Mouse (Mus musculus) intestine, embryonic 15.5 days (tissue): Measurements from ENCODE around the gene Fgf13. TPM values are rescaled to one million over a fixed set of nuclear protein-coding genes. Genes with fewer than 3 reads are reported as not detected.

ENCODE experiments used
- ATAC-seq: fragments of 200-750 bp; cut with Nextera tagmentation; 2 replicates; pipeline ENCODE4 v1.8.0; 2017; ENCODE audit warnings: moderate TSS enrichment, moderate library complexity
- H3K27ac ChIP-seq: fragments of 300-500 bp; sonication (generic); 2 replicates; pipeline ENCODE4 v1.5.1; 2015; ENCODE audit warnings: mild to moderate bottlenecking, inconsistent platforms
- H3K27me3 ChIP-seq: fragments of 300-500 bp; sonication (generic); replicated peaks from 2 replicates; pipeline ENCODE4 v1.6.1; 2015; ENCODE audit warnings: inconsistent platforms
- H3K36me3 ChIP-seq: fragments of 300-500 bp; sonication (generic); 2 replicates; pipeline ENCODE4 v1.6.1; 2015; ENCODE audit warnings: inconsistent platforms
- H3K4me1 ChIP-seq: fragments of 300-500 bp; sonication (generic); replicated peaks from 2 replicates; pipeline ENCODE4 v1.6.1; 2015; ENCODE audit warnings: inconsistent platforms
- H3K4me2 ChIP-seq: fragments of 300-500 bp; sonication (generic); replicated peaks from 2 replicates; pipeline ENCODE4 v1.6.1; 2015; ENCODE audit warnings: mild to moderate bottlenecking, inconsistent platforms
- H3K4me3 ChIP-seq: fragments of 300-500 bp; sonication (generic); replicated peaks from 2 replicates; pipeline ENCODE4 v1.5.1; 2015; ENCODE audit warnings: inconsistent platforms
- H3K9ac ChIP-seq: fragments of 300-500 bp; sonication (generic); 2 replicates; pipeline ENCODE4 v1.6.1; 2015; ENCODE audit warnings: inconsistent platforms
- H3K9me3 ChIP-seq: fragments of 300-500 bp; sonication (generic); 2 replicates; pipeline ENCODE4 v1.6.1; 2016; ENCODE audit warnings: inconsistent platforms
- WGBS: fragments of 180-500 bp; shearing (Covaris S2); methylation state at CpG from one replicate; pipeline ENCODE4 v1.1.7; 2015; 5-methylcytosine and 5-hydroxymethylcytosine counted together
- polyA plus RNA-seq: library from polyadenylated mRNA; unstranded; fragments of >200 nt; fragmentation: Nextera tagmentation; extraction: Ambion mirVana; gene quantifications from 2 replicates; pipeline ENCODE4 v1.2.1, GENCODE M21; 2015

The Fgf13 gene
- polyA plus RNA-seq, 1 experiment from 2014 or later = 30.8 TPM

DNA sequence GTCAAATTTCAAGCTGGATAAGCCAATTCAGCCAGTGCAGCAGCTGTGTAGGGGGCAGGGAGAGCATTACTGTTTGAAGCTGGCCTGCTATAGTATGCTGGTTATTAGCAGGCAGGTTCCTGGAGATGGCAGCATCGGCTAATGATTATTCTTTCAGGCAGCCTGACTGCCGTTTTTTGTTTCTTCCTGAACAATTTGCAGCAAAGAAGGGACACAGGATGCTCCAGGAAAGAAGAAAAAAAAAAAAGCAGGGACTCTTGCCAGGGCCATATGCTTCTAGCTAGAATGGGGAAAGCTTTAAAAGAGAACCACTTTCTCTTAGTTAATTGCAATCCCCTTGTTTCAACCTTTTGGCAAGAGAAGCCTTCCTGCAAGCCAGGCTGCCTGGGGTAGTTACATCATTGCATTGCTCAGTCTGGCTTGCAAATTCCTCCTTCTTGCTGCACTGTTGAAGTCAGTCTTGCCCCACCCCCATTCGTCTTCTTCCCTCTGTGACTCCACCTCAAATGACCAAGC lies 388.7 kb downstream of the Fgf13 start:
- no peak overlapping the region for H3K4me2 ChIP-seq
- H3K27ac ChIP-seq = no peak overlapping the region
- WGBS = 19% methylated on average over 3 of the region's 3 CpGs
- no peaks in the 10 kb centered on the region for H3K27me3 ChIP-seq
- no peaks in the 10 kb centered on the region for H3K4me1 ChIP-seq
- no peak overlapping the region for H3K9ac ChIP-seq
- H3K36me3 ChIP-seq = no peaks in the 10 kb centered on the region
- no peak overlapping the region for H3K4me3 ChIP-seq
- ATAC-seq = no peak
- no peaks in the 10 kb centered on the region for H3K9me3 ChIP-seq

DNA sequence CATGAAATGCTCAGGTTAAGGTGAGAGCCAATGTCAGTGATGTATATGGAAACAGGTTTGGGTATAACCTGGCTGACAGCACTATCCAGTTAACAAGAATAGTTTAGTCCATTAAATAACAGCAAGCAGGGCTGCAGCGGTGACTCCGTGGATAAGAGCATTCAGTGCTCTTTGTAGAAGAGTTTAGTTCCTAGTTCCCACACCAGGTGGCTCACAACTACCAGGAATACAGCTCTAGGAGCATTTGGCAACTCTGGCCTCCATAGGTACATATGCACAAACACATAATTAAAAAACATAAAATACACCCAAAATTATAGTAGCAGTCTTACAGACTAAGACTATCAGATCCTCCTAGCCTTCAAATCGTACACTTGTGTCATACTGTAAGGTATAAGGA lies 390.2 kb downstream of the Fgf13 start:
- ATAC-seq = no peak
- Histone ChIP-seq H3K9ac (no peak overlapping the region), H3K9me3 (no peaks in the 10 kb centered on the region), H3K4me3 (no peak overlapping the region), H3K4me2 (no peak overlapping the region), H3K36me3 (no peaks in the 10 kb centered on the region), H3K4me1 (no peaks in the 10 kb centered on the region), H3K27ac (no peak overlapping the region), H3K27me3 (no peaks in the 10 kb centered on the region)
- WGBS = 60% methylated on average over 3 of the region's 3 CpGs

DNA sequence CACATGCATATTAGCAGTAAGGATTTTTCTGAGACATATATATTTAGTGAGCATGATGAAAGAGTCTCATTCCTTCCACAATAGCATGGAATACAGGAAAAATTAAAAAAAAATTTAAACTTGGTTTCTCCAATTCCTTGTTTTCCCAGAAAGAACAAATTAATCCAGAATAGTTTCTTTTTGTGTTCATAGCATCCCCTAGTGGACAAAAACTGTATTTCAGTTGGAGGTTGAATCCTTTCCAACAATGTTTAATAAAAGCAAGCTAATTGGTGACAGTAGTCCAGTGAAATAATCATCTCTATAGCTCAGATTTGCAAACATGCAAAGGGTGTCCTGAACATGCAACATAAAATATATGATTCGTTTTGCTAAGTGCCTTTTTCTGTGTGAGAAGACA lies 395.7 kb downstream of the Fgf13 start:
- H3K27me3 ChIP-seq = no peaks in the 10 kb centered on the region
- WGBS = 8% methylated on average over 1 of the region's 1 CpGs
- no peaks in the 10 kb centered on the region for H3K9me3 ChIP-seq
- H3K4me3 ChIP-seq = no peak overlapping the region
- no peak overlapping the region for H3K9ac ChIP-seq
- H3K4me2 ChIP-seq = no peak overlapping the region
- no peak overlapping the region for H3K27ac ChIP-seq
- no peaks in the 10 kb centered on the region for H3K36me3 ChIP-seq
- no peak for ATAC-seq
- no peaks in the 10 kb centered on the region for H3K4me1 ChIP-seq

DNA sequence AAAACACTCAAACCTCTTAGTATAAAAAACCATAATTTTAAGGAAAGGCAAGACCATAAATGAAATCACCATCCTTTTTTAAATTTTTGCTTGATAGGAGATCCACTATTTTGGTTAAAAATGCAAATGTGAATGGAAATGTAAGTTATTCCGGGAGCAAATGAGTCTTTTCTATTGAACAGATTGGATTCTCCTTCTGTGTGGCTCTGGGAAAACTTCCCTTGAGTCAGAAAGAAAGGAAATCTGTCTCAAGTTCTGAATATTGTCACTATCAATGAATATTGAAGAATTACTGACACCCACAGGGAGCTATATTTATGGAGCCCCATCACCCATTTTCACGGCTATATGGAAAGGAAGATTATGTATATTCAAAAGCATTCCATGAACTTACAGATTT lies 401.1 kb downstream of the Fgf13 start:
- no peaks in the 10 kb centered on the region for H3K36me3 ChIP-seq
- H3K27ac ChIP-seq = no peak overlapping the region
- H3K9me3 ChIP-seq = no peaks in the 10 kb centered on the region
- no peaks in the 10 kb centered on the region for H3K27me3 ChIP-seq
- no peak overlapping the region for H3K9ac ChIP-seq
- 83% methylated on average over 2 of the region's 2 CpGs for WGBS
- H3K4me2 ChIP-seq = no peak overlapping the region
- H3K4me1 ChIP-seq = no peaks in the 10 kb centered on the region
- no peak overlapping the region for H3K4me3 ChIP-seq
- no peak for ATAC-seq

DNA sequence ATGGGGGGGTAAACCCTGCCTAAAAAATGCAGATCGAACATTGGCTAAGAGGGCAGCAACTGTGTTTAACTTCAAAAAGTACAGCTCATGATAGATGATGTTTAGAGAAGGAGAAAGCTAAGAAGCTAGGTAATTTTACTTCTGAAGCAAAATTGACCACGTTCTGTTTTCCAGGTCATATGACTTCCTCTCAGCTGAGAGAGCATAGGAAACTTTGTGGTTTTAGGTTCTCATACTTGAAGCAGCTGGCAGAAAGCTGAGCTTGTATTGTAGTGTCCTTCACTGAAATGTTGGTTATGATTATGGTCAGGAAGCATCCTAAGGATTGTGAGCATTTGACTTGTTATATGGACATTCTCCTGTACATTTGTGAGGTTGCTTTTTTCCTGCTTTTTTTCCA lies 425.9 kb downstream of the Fgf13 start:
- H3K36me3 ChIP-seq = no peaks in the 10 kb centered on the region
- H3K9me3 ChIP-seq = no peaks in the 10 kb centered on the region
- no peak for ATAC-seq
- H3K27me3 ChIP-seq = no peaks in the 10 kb centered on the region
- no peak overlapping the region for H3K27ac ChIP-seq
- H3K4me1 ChIP-seq = no peaks in the 10 kb centered on the region
- no peak overlapping the region for H3K9ac ChIP-seq
- WGBS = 58% methylated on average over 2 of the region's 2 CpGs
- H3K4me2 ChIP-seq = no peak overlapping the region
- no peak overlapping the region for H3K4me3 ChIP-seq

DNA sequence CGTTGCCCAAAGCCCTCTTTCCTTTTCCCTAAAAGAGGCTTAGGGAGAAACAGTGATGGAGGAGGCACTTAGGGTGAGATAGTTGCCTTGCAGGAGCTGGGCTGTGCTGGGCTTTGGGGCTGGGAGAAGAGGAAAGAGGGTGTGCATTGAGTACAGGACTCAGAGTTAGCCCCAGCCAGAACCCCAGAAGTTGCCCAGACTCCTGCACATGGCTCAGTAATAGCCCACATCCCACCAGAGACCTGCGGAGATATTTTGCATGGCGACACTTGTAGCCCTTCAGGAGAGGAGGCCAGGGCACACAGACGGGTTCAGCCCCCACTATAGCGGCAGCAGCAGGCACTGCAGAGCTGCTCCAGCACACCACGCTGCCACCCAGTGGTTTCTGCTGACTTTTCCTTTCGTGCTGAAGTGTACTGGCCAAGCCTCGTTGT lies 432.9 kb downstream of the Fgf13 start:
- Histone ChIP-seq H3K4me1 (no peaks in the 10 kb centered on the region), H3K27ac (no peak overlapping the region), H3K36me3 (no peaks in the 10 kb centered on the region), H3K9ac (no peak overlapping the region), H3K4me2 (peak overlapping the region; percentile 78), H3K4me3 (peak overlapping the region; percentile 52), H3K27me3 (no peaks in the 10 kb centered on the region; the same call in 1 of the 2 replicates), H3K9me3 (no peaks in the 10 kb centered on the region)
- 20% methylated on average over 8 of the region's 8 CpGs for WGBS
- peak; percentile 78 for ATAC-seq

DNA sequence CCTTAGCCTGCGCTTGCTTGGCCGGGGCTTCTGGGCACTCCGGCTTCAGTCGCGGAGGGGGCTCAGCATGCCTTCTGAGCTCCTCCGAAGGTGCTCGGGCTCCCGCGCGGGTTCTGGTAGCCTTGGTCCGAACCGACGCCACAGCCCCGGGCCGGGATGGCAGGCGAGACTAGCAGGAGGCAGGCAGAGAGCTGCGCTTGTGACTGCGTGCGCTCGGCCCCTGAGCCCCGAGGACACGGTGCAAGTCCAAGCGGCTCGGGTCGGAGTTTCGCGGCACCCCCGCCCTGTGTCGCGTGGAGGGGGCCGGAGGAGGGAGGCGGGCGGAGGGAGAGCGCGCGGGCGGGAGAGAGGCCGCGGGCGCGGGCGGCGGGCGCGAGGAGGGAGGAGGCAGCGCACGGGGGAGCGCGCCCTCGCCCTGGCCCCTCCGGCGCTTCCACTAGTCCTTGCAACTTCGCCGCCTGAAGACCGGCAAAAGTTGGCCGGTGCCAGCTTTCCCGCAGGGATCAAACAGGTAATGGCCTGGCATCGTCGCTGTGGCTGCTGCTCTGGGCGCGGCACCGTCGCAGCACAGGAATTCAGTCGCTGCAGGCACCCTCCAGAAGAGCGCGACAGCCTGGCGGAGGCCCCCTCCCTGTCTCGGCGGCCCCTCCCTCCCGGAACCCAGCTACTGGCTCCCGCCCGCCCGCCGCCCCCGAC lies 433.6 kb downstream of the Fgf13 start:
- H3K4me2 ChIP-seq = peak overlapping the region; percentile 78
- 18% methylated on average over 58 of the region's 75 CpGs for WGBS
- H3K4me1 ChIP-seq = no peaks in the 10 kb centered on the region
- H3K9ac ChIP-seq = peak overlapping the region; percentile 28
- no peak overlapping the region for H3K27ac ChIP-seq
- H3K4me3 ChIP-seq = peak overlapping the region; percentile 52
- no peaks in the 10 kb centered on the region; the same call in 1 of the 2 replicates for H3K27me3 ChIP-seq
- no peaks in the 10 kb centered on the region for H3K36me3 ChIP-seq
- peak; percentile 84 for ATAC-seq
- no peaks in the 10 kb centered on the region for H3K9me3 ChIP-seq

DNA sequence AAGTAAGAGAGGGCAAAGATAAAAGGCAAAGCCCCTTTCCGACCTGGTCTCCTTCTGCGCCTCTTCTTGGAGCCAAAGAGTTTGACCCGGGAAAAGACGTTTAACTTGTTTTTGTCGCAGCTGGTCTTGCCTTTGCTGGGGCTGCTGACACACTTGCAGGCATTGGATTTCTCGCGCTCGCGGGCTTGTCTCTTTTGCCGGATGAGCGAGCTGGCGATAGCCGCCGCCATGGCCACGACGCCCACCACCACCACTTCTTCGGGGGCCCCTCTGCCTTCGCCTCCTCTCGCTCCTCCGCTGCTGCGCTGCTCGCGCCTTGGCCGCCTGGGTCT lies 434.1 kb downstream of the Fgf13 start:
- no peak overlapping the region for H3K27ac ChIP-seq
- H3K27me3 ChIP-seq = no peaks in the 10 kb centered on the region; the same call in 1 of the 2 replicates
- H3K9ac ChIP-seq = peak overlapping the region; percentile 28; the same call in 1 of the 2 replicates
- peak overlapping the region; percentile 52 for H3K4me3 ChIP-seq
- no peak for ATAC-seq
- WGBS = 21% methylated on average over 24 of the region's 24 CpGs
- peak overlapping the region; percentile 78 for H3K4me2 ChIP-seq
- H3K36me3 ChIP-seq = no peaks in the 10 kb centered on the region
- no peaks in the 10 kb centered on the region for H3K9me3 ChIP-seq
- no peaks in the 10 kb centered on the region for H3K4me1 ChIP-seq

DNA sequence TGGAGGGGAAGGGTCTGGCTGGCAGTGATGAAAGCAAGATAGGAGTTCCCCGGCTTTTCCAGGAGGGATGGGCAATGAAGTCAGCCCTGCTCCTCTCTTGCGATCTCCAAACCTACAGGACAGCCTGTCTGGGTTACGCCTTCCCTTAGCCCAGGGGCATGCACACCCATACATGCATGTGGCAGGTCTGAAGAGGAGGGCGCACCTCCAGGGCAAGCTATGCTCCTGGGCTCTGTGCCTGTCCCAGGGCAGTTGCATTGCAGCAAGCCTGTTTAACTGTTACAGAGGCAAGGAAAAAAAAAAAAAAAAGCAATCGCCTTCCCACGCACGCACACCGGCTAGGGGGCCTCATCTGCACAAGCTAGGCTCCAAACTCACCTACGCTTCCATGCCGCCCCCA lies 434.5 kb downstream of the Fgf13 start:
- Histone ChIP-seq H3K27me3 (no peaks in the 10 kb centered on the region; the same call in 1 of the 2 replicates), H3K27ac (no peak overlapping the region), H3K4me3 (peak overlapping the region; percentile 52), H3K36me3 (no peaks in the 10 kb centered on the region), H3K4me1 (no peaks in the 10 kb centered on the region), H3K9ac (peak overlapping the region; percentile 28; the same call in 1 of the 2 replicates), H3K4me2 (peak overlapping the region; percentile 78), H3K9me3 (no peaks in the 10 kb centered on the region)
- ATAC-seq = no peak
- WGBS = 29% methylated on average over 10 of the region's 10 CpGs

DNA sequence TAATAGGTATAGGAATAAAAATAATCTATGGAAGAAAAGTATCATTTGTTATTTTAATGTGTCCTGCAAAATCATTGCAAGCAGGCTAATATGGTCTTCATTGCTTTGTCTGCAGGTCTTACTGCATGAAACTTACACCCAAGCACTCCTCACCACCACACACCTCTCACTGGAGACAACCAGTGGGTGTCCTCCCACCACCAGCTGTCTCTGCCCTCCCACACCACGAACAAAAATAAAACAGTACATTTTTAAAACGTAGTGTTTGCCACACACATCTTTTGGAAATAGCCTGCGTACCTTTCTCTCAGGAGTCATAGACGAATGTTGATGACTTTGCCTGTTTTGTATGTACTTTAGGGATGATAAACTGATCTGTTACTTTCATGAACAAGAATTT lies 441.2 kb downstream of the Fgf13 start:
- no peak overlapping the region for H3K4me2 ChIP-seq
- WGBS = 70% methylated on average over 4 of the region's 4 CpGs
- no peak overlapping the region for H3K9ac ChIP-seq
- ATAC-seq = no peak
- H3K4me3 ChIP-seq = no peak overlapping the region
- no peak overlapping the region for H3K27ac ChIP-seq
- H3K36me3 ChIP-seq = no peaks in the 10 kb centered on the region
- no peaks in the 10 kb centered on the region for H3K4me1 ChIP-seq
- H3K27me3 ChIP-seq = no peaks in the 10 kb centered on the region
- no peaks in the 10 kb centered on the region for H3K9me3 ChIP-seq

DNA sequence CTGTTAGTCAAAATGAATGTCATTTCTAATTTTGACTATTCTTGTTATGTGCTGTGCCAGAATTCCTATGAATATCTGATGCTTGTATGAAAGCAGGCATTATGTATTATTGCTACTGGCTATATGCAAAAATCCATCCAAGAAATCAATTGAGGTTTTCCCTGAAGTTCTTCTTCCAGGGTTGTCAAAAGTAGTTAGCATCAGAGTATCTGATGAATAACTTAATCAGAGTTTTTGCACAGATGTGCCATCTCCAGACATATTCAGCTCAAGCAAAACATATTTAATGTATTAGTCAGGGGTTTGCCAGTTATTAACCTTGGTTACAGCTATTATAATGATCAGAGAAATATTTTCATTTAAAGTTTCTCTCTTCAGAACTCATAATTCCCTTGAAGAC lies 454.7 kb downstream of the Fgf13 start:
- Histone ChIP-seq H3K27me3 (no peaks in the 10 kb centered on the region), H3K4me1 (no peaks in the 10 kb centered on the region), H3K4me3 (no peak overlapping the region), H3K27ac (no peak overlapping the region), H3K9me3 (no peaks in the 10 kb centered on the region), H3K9ac (no peak overlapping the region), H3K36me3 (no peaks in the 10 kb centered on the region), H3K4me2 (no peak overlapping the region)
- no peak for ATAC-seq

DNA sequence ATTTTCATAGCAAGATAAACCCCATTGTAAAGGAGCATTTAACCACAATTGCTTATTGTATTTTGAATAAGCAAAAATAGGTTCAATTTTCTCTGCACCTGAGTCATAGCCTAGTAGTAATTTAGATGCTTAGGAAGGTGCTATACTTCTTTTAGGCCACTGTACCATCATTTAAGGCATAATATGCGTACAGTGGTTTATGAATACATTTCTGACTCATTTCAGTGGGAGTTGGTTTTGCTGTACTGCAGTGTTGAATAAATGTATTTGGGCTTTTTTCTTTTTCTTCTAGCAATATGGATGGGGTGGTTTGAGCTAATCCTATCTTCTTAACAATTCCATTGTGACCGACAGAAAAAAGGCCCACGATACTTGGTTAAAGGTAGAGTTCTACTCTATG lies 481.9 kb downstream of the Fgf13 start:
- ATAC-seq = no peak
- Histone ChIP-seq H3K4me2 (no peak overlapping the region), H3K4me3 (no peak overlapping the region), H3K9me3 (no peaks in the 10 kb centered on the region), H3K36me3 (no peaks in the 10 kb centered on the region), H3K4me1 (no peaks in the 10 kb centered on the region), H3K9ac (no peak overlapping the region), H3K27me3 (no peaks in the 10 kb centered on the region), H3K27ac (no peak overlapping the region)
- WGBS = 91% methylated on average over 3 of the region's 3 CpGs

DNA sequence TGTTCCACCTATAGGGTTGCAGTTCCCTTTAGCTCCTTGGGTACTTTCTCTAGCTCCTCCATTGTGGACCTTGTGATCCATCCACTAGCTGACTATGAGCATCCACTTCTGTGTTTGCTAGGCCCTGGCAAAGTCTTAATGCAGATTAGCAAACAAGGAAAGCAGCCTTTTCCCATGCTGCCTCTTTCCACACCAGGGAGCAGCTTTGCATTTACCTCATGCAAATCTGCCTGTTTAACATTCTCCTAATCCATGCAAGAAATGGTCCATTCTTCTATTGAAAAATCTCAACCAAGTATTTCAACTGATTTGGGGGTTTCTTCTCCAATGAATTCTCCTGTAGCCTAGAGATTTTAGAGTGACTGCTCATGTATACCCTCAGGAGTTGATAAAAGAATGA lies 487.4 kb downstream of the Fgf13 start:
- H3K9ac ChIP-seq = no peak overlapping the region
- H3K27me3 ChIP-seq = no peaks in the 10 kb centered on the region
- no peak for ATAC-seq
- no peak overlapping the region for H3K4me2 ChIP-seq
- H3K4me3 ChIP-seq = no peak overlapping the region
- H3K27ac ChIP-seq = no peak overlapping the region
- H3K4me1 ChIP-seq = no peaks in the 10 kb centered on the region
- H3K9me3 ChIP-seq = no peaks in the 10 kb centered on the region
- no peaks in the 10 kb centered on the region for H3K36me3 ChIP-seq
